Mouse (Mus musculus): Measurements from ENCODE around the gene Phf1. TPM values are rescaled to one million over a fixed set of nuclear protein-coding genes. Genes with fewer than 3 reads are reported as not detected.

Phf1 gene
- total and polyA plus RNA-seq, 2 experiments from 2014 or later, result 32.8 to 53.5 TPM

GRCm38 (mm10) chr17:26958880-26959279 lies 26.0 kb downstream of the Phf1 start:
- no peak for ATAC-seq (ENCODE audit: low FRiP score)
- no peak for DNase-seq (ENCODE audit: low spot score)
- Histone ChIP-seq H3K4me3 (ENCODE audit: low read depth, low read length) (no peak overlapping the region), H3K36me3 (ENCODE audit: insufficient read depth, low read length) (peaks cover 78% of the 10 kb centered on the region), H3K9ac (replicated peaks; ENCODE audit: low read length, poor library complexity, severe bottlenecking) (no peak overlapping the region), H3K4me2 (ENCODE audit: low read depth, low read length, poor library complexity, severe bottlenecking) (no peak overlapping the region), H3K27me3 (ENCODE audit: insufficient read depth, low read length) (no peaks in the 10 kb centered on the region), H3K9me3 (ENCODE audit: low read length) (no peaks in the 10 kb centered on the region), H3K27ac (ENCODE audit: low read depth, low read length) (no peak overlapping the region), H3K4me1 (ENCODE audit: insufficient read depth, low read length) (no peaks in the 10 kb centered on the region)
- no peak for TF ChIP-seq CTCF (IDR thresholded peaks at IDR 0.05)
- WGBS, result 72% methylated on average over 5 of the region's 5 CpGs

GRCm38 (mm10) chr17:26959815-26960214 lies 27.0 kb downstream of the Phf1 start:
- H3K4me2 ChIP-seq (ENCODE audit: low read depth, low read length, poor library complexity, severe bottlenecking), result no peak overlapping the region
- no peaks in the 10 kb centered on the region for H3K27me3 ChIP-seq (ENCODE audit: insufficient read depth, low read length)
- H3K4me1 ChIP-seq (ENCODE audit: insufficient read depth, low read length), result no peaks in the 10 kb centered on the region
- no peak for ATAC-seq (ENCODE audit: low FRiP score)
- no peaks in the 10 kb centered on the region for H3K9me3 ChIP-seq (ENCODE audit: low read length)
- peaks cover 86% of the 10 kb centered on the region for H3K36me3 ChIP-seq (ENCODE audit: insufficient read depth, low read length)
- WGBS, result 98% methylated on average over 4 of the region's 4 CpGs
- DNase-seq (ENCODE audit: low spot score), result no peak
- no peak overlapping the region for H3K9ac ChIP-seq (replicated peaks; ENCODE audit: low read length, poor library complexity, severe bottlenecking)
- no peak overlapping the region for H3K27ac ChIP-seq (ENCODE audit: low read depth, low read length)
- TF ChIP-seq CTCF (IDR thresholded peaks at IDR 0.05), result no peak
- no peak overlapping the region for H3K4me3 ChIP-seq (ENCODE audit: low read depth, low read length)

GRCm38 (mm10) chr17:26961572-26962240 lies 28.9 kb downstream of the Phf1 start:
- Histone ChIP-seq H3K27ac (ENCODE audit: low read depth, low read length) (no peak overlapping the region), H3K4me1 (ENCODE audit: insufficient read depth, low read length) (no peaks in the 10 kb centered on the region), H3K27me3 (ENCODE audit: insufficient read depth, low read length) (no peaks in the 10 kb centered on the region), H3K9me3 (ENCODE audit: low read length) (no peaks in the 10 kb centered on the region), H3K36me3 (ENCODE audit: insufficient read depth, low read length) (peaks cover 85% of the 10 kb centered on the region), H3K9ac (replicated peaks; ENCODE audit: low read length, poor library complexity, severe bottlenecking) (no peak overlapping the region), H3K4me2 (ENCODE audit: low read depth, low read length, poor library complexity, severe bottlenecking) (no peak overlapping the region), H3K4me3 (ENCODE audit: low read depth, low read length) (no peak overlapping the region)
- ATAC-seq (ENCODE audit: low FRiP score), result no peak
- 92% methylated on average over 21 of the region's 21 CpGs for WGBS
- no peak for TF ChIP-seq CTCF (IDR thresholded peaks at IDR 0.05)
- DNase-seq (ENCODE audit: low spot score), result no peak

- WGBS, result 90% methylated on average over 11 of the region's 11 CpGs
- ATAC-seq (ENCODE audit: low FRiP score), result no peak
- Histone ChIP-seq H3K27me3 (ENCODE audit: insufficient read depth, low read length) (no peaks in the 10 kb centered on the region), H3K9ac (replicated peaks; ENCODE audit: low read length, poor library complexity, severe bottlenecking) (no peak overlapping the region), H3K4me1 (ENCODE audit: insufficient read depth, low read length) (no peaks in the 10 kb centered on the region), H3K9me3 (ENCODE audit: low read length) (no peaks in the 10 kb centered on the region), H3K36me3 (ENCODE audit: insufficient read depth, low read length) (peaks cover 69% of the 10 kb centered on the region), H3K4me2 (ENCODE audit: low read depth, low read length, poor library complexity, severe bottlenecking) (no peak overlapping the region), H3K27ac (ENCODE audit: low read depth, low read length) (no peak overlapping the region), H3K4me3 (ENCODE audit: low read depth, low read length) (no peak overlapping the region)
- TF ChIP-seq CTCF (IDR thresholded peaks at IDR 0.05), result no peak
- DNase-seq (ENCODE audit: low spot score), result no peak
Observed at GRCm38 (mm10) chr17:26966993-26967392, 34.1 kb downstream of the Phf1 start.

- no peak for TF ChIP-seq CTCF (IDR thresholded peaks at IDR 0.05)
- ATAC-seq (ENCODE audit: low FRiP score), result no peak
Observed at GRCm38 (mm10) chr17:26967477-26967876, 34.6 kb downstream of the Phf1 start.

GRCm38 (mm10) chr17:26968200-26968611 lies 35.4 kb downstream of the Phf1 start:
- Histone ChIP-seq H3K4me2 (ENCODE audit: low read depth, low read length, poor library complexity, severe bottlenecking) (no peak overlapping the region), H3K36me3 (ENCODE audit: insufficient read depth, low read length) (peaks cover 58% of the 10 kb centered on the region), H3K27ac (ENCODE audit: low read depth, low read length) (no peak overlapping the region), H3K27me3 (ENCODE audit: insufficient read depth, low read length) (no peaks in the 10 kb centered on the region), H3K4me3 (ENCODE audit: low read depth, low read length) (no peak overlapping the region), H3K9ac (replicated peaks; ENCODE audit: low read length, poor library complexity, severe bottlenecking) (no peak overlapping the region), H3K4me1 (ENCODE audit: insufficient read depth, low read length) (no peaks in the 10 kb centered on the region), H3K9me3 (ENCODE audit: low read length) (no peaks in the 10 kb centered on the region)
- DNase-seq (ENCODE audit: low spot score), result no peak
- WGBS, result 82% methylated on average over 6 of the region's 6 CpGs
- TF ChIP-seq CTCF (IDR thresholded peaks at IDR 0.05), result no peak
- ATAC-seq (ENCODE audit: low FRiP score), result no peak

More at GRCm38 (mm10) chr17:26967477-26967876, 34.6 kb downstream of the Phf1 start:
- H3K27me3 ChIP-seq (ENCODE audit: insufficient read depth, low read length), result no peaks in the 10 kb centered on the region
- H3K9me3 ChIP-seq (ENCODE audit: low read length), result no peaks in the 10 kb centered on the region
- H3K4me1 ChIP-seq (ENCODE audit: insufficient read depth, low read length), result no peaks in the 10 kb centered on the region
- no peak overlapping the region for H3K9ac ChIP-seq (replicated peaks; ENCODE audit: low read length, poor library complexity, severe bottlenecking)
- H3K4me3 ChIP-seq (ENCODE audit: low read depth, low read length), result no peak overlapping the region
- DNase-seq (ENCODE audit: low spot score), result no peak
- no peak overlapping the region for H3K27ac ChIP-seq (ENCODE audit: low read depth, low read length)
- H3K36me3 ChIP-seq (ENCODE audit: insufficient read depth, low read length), result peaks cover 65% of the 10 kb centered on the region
- WGBS, result 89% methylated on average over 6 of the region's 6 CpGs
- H3K4me2 ChIP-seq (ENCODE audit: low read depth, low read length, poor library complexity, severe bottlenecking), result no peak overlapping the region
